Mouse (Mus musculus) spleen, adult 2 months (tissue): ENCODE results near the gene Trpd52l3. TPM values are rescaled to one million over a fixed set of nuclear protein-coding genes. Genes with fewer than 3 reads are reported as not detected.

Source experiments
- DNase-seq, 2 experiments: peaks; one replicate each; pipeline versions ENCODE4 v3.0.0 to v3.0.0-alpha.2; 2012 to 2021; ENCODE audit warnings: low spot score in 2 of 2, low read depth in 1 of 2
- H3K27ac ChIP-seq: fragments of 200-500 bp; 2 replicates; pipeline ENCODE4 v1.5.1; 2012; ENCODE audit warnings: low read length, inconsistent platforms; ENCODE audit not compliant: insufficient read depth
- H3K27me3 ChIP-seq: fragments of 200-500 bp; 2 replicates; pipeline ENCODE4 v1.6.1; 2012; ENCODE audit warnings: mild to moderate bottlenecking, moderate library complexity, low read length, inconsistent platforms; ENCODE audit not compliant: control insufficient read depth, insufficient read depth
- H3K36me3 ChIP-seq: fragments of 200-500 bp; 2 replicates; pipeline ENCODE4 v1.6.1; 2012; ENCODE audit warnings: mild to moderate bottlenecking, low read length, inconsistent platforms; ENCODE audit not compliant: control insufficient read depth, insufficient read depth
- H3K4me1 ChIP-seq: fragments of 200-500 bp; 2 replicates; pipeline ENCODE4 v1.6.1; 2011; ENCODE audit warnings: inconsistent platforms; ENCODE audit not compliant: control insufficient read depth, insufficient read depth, insufficient read length
- H3K4me3 ChIP-seq: fragments of 200-500 bp; 2 replicates; pipeline ENCODE4 v1.5.1; 2011; ENCODE audit warnings: mild to moderate bottlenecking, inconsistent platforms; ENCODE audit not compliant: insufficient read depth, insufficient read length; ENCODE audit errors: extremely low read depth
- CTCF ChIP-seq: fragments of 200-500 bp; IDR thresholded peaks from 2 replicates; pipeline ENCODE4 v1.5.1; 2011; ENCODE audit warnings: mild to moderate bottlenecking, inconsistent platforms; ENCODE audit not compliant: insufficient read depth, insufficient read length, insufficient replicate concordance; ENCODE audit errors: extremely low read depth
- POLR2A ChIP-seq: fragments of 200-500 bp; IDR thresholded peaks from 2 replicates; pipeline ENCODE4 v1.6.1; 2011; ENCODE audit warnings: low read depth, low read length, inconsistent platforms
- WGBS: fragments of 180-500 bp; shearing (Covaris S2); methylation state at CpG from one replicate; pipeline ENCODE4 v1.1.7; 2018; 5-methylcytosine and 5-hydroxymethylcytosine counted together
- polyA plus RNA-seq: library from polyadenylated mRNA; depleted of rRNA; stranded (reverse); fragments of >200 nt; gene quantifications from 2 replicates; pipeline ENCODE4 v1.2.3, GENCODE M21; 2012

Gene Trpd52l3
- polyA plus RNA-seq, 1 experiment: not detected

DNA sequence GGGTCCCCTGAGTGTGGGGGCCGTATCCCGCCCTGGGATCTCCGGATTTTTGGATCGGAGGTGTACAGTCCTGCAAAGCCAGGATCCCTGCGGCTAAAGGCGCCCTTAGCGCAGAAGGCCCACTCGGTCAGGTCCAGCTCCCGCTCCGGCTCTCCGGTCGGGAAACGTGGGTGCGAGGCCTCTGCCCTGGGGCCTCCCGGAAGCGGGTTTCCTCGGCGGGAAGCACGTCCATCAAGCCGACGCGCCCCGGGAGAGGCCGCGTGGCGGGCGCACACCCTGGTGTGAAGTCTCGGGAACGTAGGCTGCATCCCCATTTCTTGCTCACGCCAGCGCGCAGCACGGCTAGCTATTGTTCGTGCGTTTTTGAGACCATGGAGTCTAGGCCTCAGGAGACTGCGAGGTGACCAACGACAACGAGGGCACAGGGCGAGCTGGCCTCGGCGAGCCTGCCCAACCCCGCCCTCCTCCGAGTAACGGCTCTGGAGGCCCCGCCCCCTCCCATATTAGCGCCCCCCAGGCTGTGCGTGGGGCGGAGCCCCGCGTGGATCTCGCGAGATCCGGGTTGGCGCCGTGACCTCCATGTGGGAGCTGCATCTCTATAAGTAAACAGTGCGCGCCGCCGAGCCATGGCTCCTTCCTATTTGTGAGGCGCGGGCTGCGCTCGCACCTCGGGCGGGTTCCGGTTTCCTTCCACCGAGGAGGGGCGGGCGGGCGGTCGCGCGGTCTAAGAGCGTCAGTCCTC lies 26.5 kb downstream of the Trpd52l3 start, which contains the start of gene Uhrf2:
Uhrf2 (plus strand) TSS at position 620 of the 742 bp plus-strand sequence.
- TF ChIP-seq CTCF (no peak), POLR2A (peak; percentile 29)
- 6% methylated on average over 73 of the region's 74 CpGs for WGBS
- peaks cover 13% of the 10 kb centered on the region for H3K4me1 ChIP-seq

DNA sequence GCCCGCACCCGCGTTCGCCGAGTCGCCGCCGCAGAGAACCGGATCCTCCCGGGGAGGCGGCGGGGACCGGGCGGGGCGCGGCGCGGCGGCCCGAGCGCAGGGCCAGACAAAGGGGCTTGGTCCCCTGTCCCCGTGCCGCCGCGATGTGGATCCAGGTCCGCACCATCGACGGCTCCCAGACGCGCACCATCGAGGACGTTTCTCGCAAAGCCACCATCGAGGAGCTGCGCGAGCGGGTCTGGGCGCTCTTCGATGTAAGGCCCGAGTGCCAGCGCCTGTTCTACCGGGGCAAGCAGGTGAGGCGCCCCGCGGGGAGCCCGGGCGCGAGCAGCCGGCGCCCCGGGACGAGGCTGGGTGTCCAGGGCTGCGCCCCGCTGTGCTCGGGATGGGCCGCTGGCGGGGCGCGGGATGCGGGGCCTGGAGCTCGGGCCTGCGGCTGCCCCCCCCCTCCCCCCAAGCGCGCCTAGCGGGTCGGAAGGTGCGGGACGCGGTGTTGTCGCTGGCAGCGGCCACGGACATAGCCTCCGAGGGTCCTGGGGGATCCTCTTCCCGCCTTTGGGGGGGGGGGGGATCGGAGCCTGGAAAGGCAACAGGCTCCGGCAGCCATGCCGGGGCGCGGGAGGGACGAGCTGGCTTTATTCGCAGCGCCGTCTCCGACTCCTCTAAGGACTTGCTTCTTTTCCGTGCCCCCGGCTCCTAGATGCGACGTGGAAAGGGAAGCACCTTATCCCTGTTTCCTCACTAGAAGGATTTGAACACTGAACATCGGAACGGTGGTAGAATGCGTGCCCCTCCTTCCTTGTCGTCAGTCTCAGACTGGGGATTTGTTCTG lies 27.3 kb downstream of the Trpd52l3 start:
- H3K4me1 ChIP-seq: peaks cover 13% of the 10 kb centered on the region
- TF ChIP-seq POLR2A: no peak
- H3K27ac ChIP-seq: peak overlapping the region; percentile 79
- no peaks in the 10 kb centered on the region for H3K27me3 ChIP-seq
- H3K4me3 ChIP-seq: peak overlapping the region; percentile 93
- under 1% methylated on average over 82 of the region's 92 CpGs for WGBS
- DNase-seq: peak in 1 of 2 experiments; percentile 11
- H3K36me3 ChIP-seq: no peaks in the 10 kb centered on the region

More for the DNA sequence above, 26.5 kb downstream of the Trpd52l3 start, which contains the start of gene Uhrf2:
- H3K27ac ChIP-seq: peak within 1 kb of the TSS; percentile 79
- H3K27me3 ChIP-seq: no peaks in the 10 kb centered on the region
- DNase-seq: peak; percentile 91 to 95
- H3K4me3 ChIP-seq: peak within 1 kb of the TSS; percentile 93
- H3K36me3 ChIP-seq: no peaks in the 10 kb centered on the region

DNA sequence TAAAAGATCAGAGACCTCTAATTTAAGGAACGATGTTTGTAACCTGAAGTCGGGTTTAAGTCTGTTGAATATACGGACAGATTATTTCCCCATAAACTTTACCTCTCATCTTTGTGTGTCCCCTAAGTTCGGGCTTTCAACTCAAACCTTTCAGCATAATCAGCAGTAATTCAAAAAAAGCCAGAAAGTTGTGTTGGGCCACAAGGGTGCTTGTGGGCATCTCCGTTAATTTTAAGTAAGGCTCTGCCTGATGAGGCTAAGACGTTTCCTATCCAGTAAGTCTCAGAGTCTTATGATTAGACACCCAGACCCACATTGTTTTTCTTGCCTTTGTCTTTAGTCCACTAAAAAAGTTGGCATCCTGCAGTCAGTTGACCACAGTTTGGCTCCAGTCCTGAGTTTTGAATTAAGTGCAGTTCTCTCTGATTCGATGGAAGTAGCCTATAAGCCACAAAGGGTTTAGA lies 27.9 kb downstream of the Trpd52l3 start:
- H3K27ac ChIP-seq: no peak overlapping the region
- TF ChIP-seq CTCF (no peak), POLR2A (no peak)
- no peaks in the 10 kb centered on the region for H3K27me3 ChIP-seq
- peak overlapping the region; percentile 93 for H3K4me3 ChIP-seq
- WGBS: 2% methylated on average over 7 of the region's 7 CpGs
- no peak for DNase-seq
- H3K4me1 ChIP-seq: peaks cover 13% of the 10 kb centered on the region
- no peaks in the 10 kb centered on the region for H3K36me3 ChIP-seq

DNA sequence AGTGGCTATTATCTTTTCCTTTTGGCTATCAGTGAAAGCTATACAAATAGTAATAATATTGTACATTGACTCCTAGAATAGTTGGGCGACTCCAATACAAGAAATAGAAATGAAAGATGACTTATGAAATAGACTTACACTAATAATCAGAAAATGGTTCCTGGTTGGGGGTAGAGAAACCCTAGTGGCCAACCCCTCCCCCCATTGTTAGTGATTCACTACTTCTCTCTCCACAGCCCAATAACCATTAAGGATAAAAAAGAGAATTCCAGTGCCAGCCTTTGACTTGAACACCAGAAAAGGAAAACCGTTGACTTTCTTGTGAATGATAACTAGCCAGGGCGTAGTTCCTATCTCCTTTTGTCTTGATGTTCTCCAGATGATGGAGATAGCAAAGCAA lies 28.6 kb downstream of the Trpd52l3 start:
- H3K4me1 ChIP-seq: peaks cover 13% of the 10 kb centered on the region
- H3K27me3 ChIP-seq: no peaks in the 10 kb centered on the region
- H3K4me3 ChIP-seq: no peak overlapping the region; the same call in 1 of the 2 replicates
- DNase-seq: no peak
- no peak for TF ChIP-seq POLR2A
- TF ChIP-seq CTCF: no peak
- WGBS: 58% methylated on average over 3 of the region's 3 CpGs
- no peak overlapping the region for H3K27ac ChIP-seq
- no peaks in the 10 kb centered on the region for H3K36me3 ChIP-seq

DNA sequence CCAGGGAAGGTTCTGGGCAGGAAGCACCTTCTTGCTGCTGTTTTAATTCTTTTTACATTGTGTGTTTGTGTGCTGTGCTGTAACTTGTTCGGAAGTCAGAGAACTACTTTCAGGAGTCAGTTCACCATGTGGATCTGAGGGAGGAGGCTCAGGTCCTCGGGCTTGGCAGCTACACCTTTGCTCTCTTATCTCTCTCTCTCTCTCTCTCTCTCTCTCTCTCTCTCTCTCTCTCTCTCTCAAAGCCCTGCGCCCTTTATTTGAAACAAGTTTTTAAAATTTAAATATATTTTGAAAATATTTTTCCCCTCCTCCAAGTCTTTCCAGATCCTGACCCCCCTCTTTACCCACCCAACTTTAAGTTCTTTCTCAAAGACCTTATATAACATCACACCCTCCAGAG lies 31.8 kb downstream of the Trpd52l3 start:
- H3K27me3 ChIP-seq: no peaks in the 10 kb centered on the region
- H3K27ac ChIP-seq: no peak overlapping the region
- DNase-seq: no peak
- H3K4me1 ChIP-seq: peaks cover 10% of the 10 kb centered on the region
- H3K4me3 ChIP-seq: no peak overlapping the region
- no peaks in the 10 kb centered on the region for H3K36me3 ChIP-seq
- no peak for TF ChIP-seq CTCF
- 71% methylated on average over 3 of the region's 3 CpGs for WGBS

DNA sequence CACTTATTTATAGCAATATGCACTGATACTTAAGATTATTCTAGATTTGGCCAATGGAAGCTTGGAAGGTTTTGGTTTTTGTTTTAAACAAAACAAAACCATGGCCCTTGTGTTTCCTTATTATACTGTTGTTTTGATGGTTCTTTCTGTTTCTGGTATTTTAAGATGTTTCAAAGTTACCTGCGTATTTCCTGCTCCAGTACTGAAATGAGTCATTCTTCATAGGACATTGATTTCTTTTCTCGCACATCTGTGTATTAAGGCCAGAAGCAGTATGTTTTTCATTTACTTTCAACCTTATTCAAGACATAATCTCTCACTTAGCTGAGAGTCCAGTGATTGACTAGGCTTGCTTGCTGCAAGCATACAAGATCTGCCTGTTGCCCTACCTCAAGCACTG lies 40.1 kb downstream of the Trpd52l3 start:
- H3K4me3 ChIP-seq: no peak overlapping the region
- H3K27ac ChIP-seq: peak overlapping the region; percentile 63
- TF ChIP-seq POLR2A: no peak
- no peak for TF ChIP-seq CTCF
- WGBS: 63% methylated on average over 2 of the region's 2 CpGs
- H3K36me3 ChIP-seq: no peaks in the 10 kb centered on the region; the same call in none of the 2 replicates
- no peak for DNase-seq
- H3K27me3 ChIP-seq: no peaks in the 10 kb centered on the region
- no peaks in the 10 kb centered on the region; the same call in 1 of the 2 replicates for H3K4me1 ChIP-seq

DNA sequence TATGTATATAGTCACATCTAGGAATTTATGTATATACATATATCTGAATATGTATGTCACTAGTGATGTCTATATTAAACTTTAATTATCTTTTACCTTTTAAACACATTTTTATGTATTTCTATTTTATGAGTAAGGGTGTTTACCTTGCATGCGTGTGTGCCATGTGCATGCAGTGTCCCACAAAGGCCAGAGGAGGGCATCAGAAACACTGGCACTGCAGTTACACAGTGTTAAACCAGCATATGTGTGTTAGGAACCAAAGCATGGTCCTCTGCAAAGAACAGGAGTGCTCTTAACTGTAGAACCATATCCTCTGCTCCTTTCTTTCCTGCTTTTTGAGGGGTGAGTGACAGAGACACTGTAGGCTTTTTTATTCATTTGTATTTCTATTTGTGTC lies 41.0 kb downstream of the Trpd52l3 start:
- no peak for DNase-seq
- Histone ChIP-seq H3K36me3 (no peaks in the 10 kb centered on the region; the same call in none of the 2 replicates), H3K27me3 (no peaks in the 10 kb centered on the region), H3K27ac (no peak overlapping the region), H3K4me1 (no peaks in the 10 kb centered on the region; the same call in 1 of the 2 replicates), H3K4me3 (no peak overlapping the region)
- 98% methylated on average over 1 of the region's 1 CpGs for WGBS
- no peak for TF ChIP-seq POLR2A
- no peak for TF ChIP-seq CTCF
